Mouse (Mus musculus): ENCODE measurements around the gene Tfeb.

GRCm38 (mm10) chr17:47754246-47754645 is 17.4 kb downstream of the Tfeb start:
- TF ChIP-seq CTCF (IDR thresholded peaks at IDR 0.05; ENCODE audit: control insufficient read depth, insufficient read depth, insufficient read length) (no peak), USF1 (IDR thresholded peaks at IDR 0.05; ENCODE audit: low read depth) (no peak)
